Mouse (Mus musculus): ENCODE data around the gene Gcdh. TPM values are rescaled to one million over a fixed set of nuclear protein-coding genes. Genes with fewer than 3 reads are reported as not detected.
A peak's percentile ranks its signal among the peaks of the same experiment; 100 is the strongest.
"Not testable (repeated sequence)": the region's sequence is repeated elsewhere in the genome, so short reads cannot be mapped to it uniquely, and the experiment has no call there.

The Gcdh gene
- polyA plus RNA-seq, 1 experiment from 2014 or later = 37.8 TPM

DNA sequence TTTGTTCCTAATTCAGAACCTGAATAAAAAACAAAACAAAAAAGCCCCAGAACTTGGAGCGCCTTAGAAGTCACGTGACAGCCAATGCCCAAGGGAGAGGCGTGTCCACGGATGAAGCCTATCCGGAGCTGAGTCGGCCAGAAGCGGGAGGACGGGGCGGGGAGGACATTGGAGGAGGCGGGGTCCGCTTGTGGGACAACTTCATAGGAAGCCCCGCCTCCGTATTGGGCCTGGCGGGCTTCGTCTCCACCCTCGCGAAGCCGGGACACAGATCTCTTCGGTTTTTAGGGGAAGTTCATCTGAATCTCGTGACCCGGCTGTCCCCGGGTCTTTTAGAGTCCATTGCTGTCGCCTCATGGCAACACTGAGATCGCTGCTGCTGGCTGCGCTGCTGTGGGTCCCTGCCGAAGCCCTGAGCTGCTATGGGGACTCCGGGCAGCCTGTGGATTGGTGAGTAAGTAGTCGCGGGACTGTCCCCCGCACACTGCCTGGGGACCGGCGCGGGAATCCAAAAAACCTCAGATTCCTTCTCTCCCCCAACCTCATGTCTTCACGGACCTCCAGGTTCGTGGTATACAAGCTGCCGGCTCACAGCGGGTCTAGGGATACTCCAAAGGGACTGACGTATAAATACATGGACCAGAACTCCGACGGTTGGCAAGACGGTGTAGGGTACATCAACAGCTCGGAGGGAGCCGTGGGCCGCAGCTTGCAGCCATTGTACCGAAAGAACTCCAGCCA is 14.9 kb upstream of the Gcdh start, which contains the start of gene Dnase2a:
Dnase2a (plus strand) TSS at position 140 of the 741 bp plus-strand sequence.
- H3K4me2 ChIP-seq (ENCODE audit: low read depth, low read length, severe bottlenecking) = peak within 1 kb of the TSS; percentile 77
- H3K9ac ChIP-seq (ENCODE audit: low read length) = peak within 1 kb of the TSS; percentile 62
- WGBS = under 1% methylated on average over 45 of the region's 45 CpGs
- DNase-seq (ENCODE audit: low spot score) (peak; percentile 96), ATAC-seq (replicated peaks; ENCODE audit: low FRiP score) (peak; percentile 88)
- H3K4me3 ChIP-seq (ENCODE audit: low read depth, low read length) = peak within 1 kb of the TSS; percentile 41
- no peaks in the 10 kb centered on the region for H3K36me3 ChIP-seq (ENCODE audit: control insufficient read depth, insufficient read depth, low read length)
- H3K27me3 ChIP-seq (ENCODE audit: control insufficient read depth, insufficient read depth, low read length) = peaks cover 27% of the 10 kb centered on the region
- no peak within 1 kb of the TSS for H3K27ac ChIP-seq (ENCODE audit: low read depth, low read length)
- peaks cover 7% of the 10 kb centered on the region for H3K4me1 ChIP-seq (replicated peaks; ENCODE audit: control insufficient read depth, insufficient read depth, low read length)
- no peaks in the 10 kb centered on the region for H3K9me3 ChIP-seq (ENCODE audit: control insufficient read depth, low read length)

- DNase-seq (ENCODE audit: low spot score); H3K36me3 ChIP-seq (ENCODE audit: control insufficient read depth, insufficient read depth, low read length); H3K27ac ChIP-seq (ENCODE audit: low read depth, low read length); ATAC-seq (replicated peaks; ENCODE audit: low FRiP score); H3K9me3 ChIP-seq (ENCODE audit: control insufficient read depth, low read length); H3K4me1 ChIP-seq (replicated peaks; ENCODE audit: control insufficient read depth, insufficient read depth, low read length): not testable (repeated sequence)
- Histone ChIP-seq H3K9ac (ENCODE audit: low read length) (peak overlapping the region; percentile 13; the same call in 1 of the 2 replicates), H3K27me3 (ENCODE audit: control insufficient read depth, insufficient read depth, low read length) (peaks cover 24% of the 10 kb centered on the region), H3K4me3 (ENCODE audit: low read depth, low read length) (peak overlapping the region; percentile 41; the same call in 1 of the 2 replicates), H3K4me2 (ENCODE audit: low read depth, low read length, severe bottlenecking) (peak overlapping the region; percentile 77; the same call in 1 of the 2 replicates)
- 29% methylated on average over 7 of the region's 7 CpGs for WGBS
Observed at GRCm38 (mm10) chr8:84907979-84908378, 14.3 kb upstream of the Gcdh start.

DNA sequence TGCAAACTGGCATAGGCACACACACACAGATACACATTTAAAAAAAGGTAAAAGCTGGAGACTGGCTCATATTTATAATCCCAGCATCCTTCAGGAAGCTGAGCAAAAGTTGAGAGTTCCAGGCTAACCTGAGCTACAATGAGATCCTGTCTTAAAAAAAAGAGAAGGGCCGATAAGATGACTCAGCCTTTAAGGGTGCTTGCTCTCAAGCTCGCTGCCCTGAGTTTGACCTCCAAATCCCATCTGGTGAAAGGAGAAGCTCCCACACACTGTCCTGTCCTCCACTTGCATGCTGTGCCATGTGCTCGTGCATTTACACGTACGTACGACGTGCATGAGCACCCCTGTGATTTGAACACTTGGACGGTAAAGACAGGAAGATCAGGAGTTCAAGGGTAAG is 13.8 kb upstream of the Gcdh start:
- H3K27ac ChIP-seq (ENCODE audit: low read depth, low read length) = no peak overlapping the region
- 83% methylated on average over 8 of the region's 8 CpGs for WGBS
- H3K4me3 ChIP-seq (ENCODE audit: low read depth, low read length) = no peak overlapping the region
- peaks cover 2% of the 10 kb centered on the region; the same call in 1 of the 2 replicates for H3K4me1 ChIP-seq (replicated peaks; ENCODE audit: control insufficient read depth, insufficient read depth, low read length)
- no peak overlapping the region for H3K4me2 ChIP-seq (ENCODE audit: low read depth, low read length, severe bottlenecking)
- ATAC-seq (replicated peaks; ENCODE audit: low FRiP score) (no peak), DNase-seq (ENCODE audit: low spot score) (no peak)
- no peaks in the 10 kb centered on the region for H3K9me3 ChIP-seq (ENCODE audit: control insufficient read depth, low read length)
- H3K9ac ChIP-seq (ENCODE audit: low read length) = no peak overlapping the region
- no peaks in the 10 kb centered on the region for H3K36me3 ChIP-seq (ENCODE audit: control insufficient read depth, insufficient read depth, low read length)
- H3K27me3 ChIP-seq (ENCODE audit: control insufficient read depth, insufficient read depth, low read length) = peaks cover 19% of the 10 kb centered on the region

- H3K4me2 ChIP-seq (ENCODE audit: low read depth, low read length, severe bottlenecking) = no peak overlapping the region
- no peaks in the 10 kb centered on the region for H3K9me3 ChIP-seq (ENCODE audit: control insufficient read depth, low read length)
- WGBS = 88% methylated on average over 9 of the region's 9 CpGs
- peaks cover 2% of the 10 kb centered on the region; the same call in 1 of the 2 replicates for H3K4me1 ChIP-seq (replicated peaks; ENCODE audit: control insufficient read depth, insufficient read depth, low read length)
- H3K9ac ChIP-seq (ENCODE audit: low read length) = no peak overlapping the region
- no peak for ATAC-seq (replicated peaks; ENCODE audit: low FRiP score)
- no peak overlapping the region for H3K27ac ChIP-seq (ENCODE audit: low read depth, low read length)
- DNase-seq (ENCODE audit: low spot score) = no peak
- H3K36me3 ChIP-seq (ENCODE audit: control insufficient read depth, insufficient read depth, low read length) = no peaks in the 10 kb centered on the region
- H3K27me3 ChIP-seq (ENCODE audit: control insufficient read depth, insufficient read depth, low read length) = peaks cover 14% of the 10 kb centered on the region
- H3K4me3 ChIP-seq (ENCODE audit: low read depth, low read length) = no peak overlapping the region
Observed at GRCm38 (mm10) chr8:84907037-84907436, 13.3 kb upstream of the Gcdh start.

- no peak overlapping the region for H3K4me3 ChIP-seq (ENCODE audit: low read depth, low read length)
- H3K4me1 ChIP-seq (replicated peaks; ENCODE audit: control insufficient read depth, insufficient read depth, low read length) = peaks cover 2% of the 10 kb centered on the region; the same call in 1 of the 2 replicates
- no peaks in the 10 kb centered on the region for H3K9me3 ChIP-seq (ENCODE audit: control insufficient read depth, low read length)
- DNase-seq (ENCODE audit: low spot score) = no peak
- no peaks in the 10 kb centered on the region for H3K36me3 ChIP-seq (ENCODE audit: control insufficient read depth, insufficient read depth, low read length)
- H3K9ac ChIP-seq (ENCODE audit: low read length) = no peak overlapping the region
- WGBS = 88% methylated on average over 7 of the region's 7 CpGs
- H3K27ac ChIP-seq (ENCODE audit: low read depth, low read length) = no peak overlapping the region
- peaks cover 3% of the 10 kb centered on the region; the same call in 1 of the 2 replicates for H3K27me3 ChIP-seq (ENCODE audit: control insufficient read depth, insufficient read depth, low read length)
- 0 out of 2 replicates have a peak overlapping the region, but pooled peaks have one; percentile 8 for H3K4me2 ChIP-seq (ENCODE audit: low read depth, low read length, severe bottlenecking)
- no peak for ATAC-seq (replicated peaks; ENCODE audit: low FRiP score)
Observed at GRCm38 (mm10) chr8:84904351-84904750, 10.6 kb upstream of the Gcdh start.

DNA sequence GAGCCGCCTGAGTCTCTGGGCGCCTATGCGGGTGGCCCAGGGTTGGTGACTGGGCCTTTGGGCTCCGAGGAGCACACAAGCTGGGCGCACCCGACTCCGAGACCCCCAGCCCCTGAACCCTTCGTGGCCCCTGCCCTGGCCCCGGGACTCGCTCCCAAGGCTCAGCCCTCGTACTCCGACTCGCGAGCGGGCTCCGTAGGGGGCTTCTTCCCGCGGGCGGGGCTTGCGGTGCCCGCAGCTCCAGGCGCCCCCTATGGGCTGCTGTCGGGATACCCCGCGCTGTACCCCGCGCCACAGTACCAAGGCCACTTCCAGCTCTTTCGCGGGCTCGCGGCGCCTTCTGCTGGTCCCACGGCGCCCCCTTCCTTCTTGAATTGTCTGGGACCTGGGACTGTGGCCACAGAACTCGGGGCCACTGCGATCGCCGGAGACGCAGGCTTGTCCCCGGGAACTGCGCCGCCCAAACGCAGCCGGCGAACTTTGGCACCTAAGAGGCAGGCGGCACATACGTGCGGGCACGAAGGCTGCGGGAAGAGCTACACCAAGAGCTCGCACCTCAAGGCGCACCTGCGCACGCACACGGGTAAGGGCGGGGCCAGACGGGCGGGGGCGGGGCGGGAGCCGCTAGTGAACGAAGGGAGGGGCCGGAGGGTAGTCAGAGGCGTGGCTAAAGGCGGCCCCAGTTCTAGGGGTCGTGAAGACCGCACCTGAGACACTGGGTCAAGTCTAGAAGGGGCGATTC is 9.4 kb upstream of the Gcdh start:
- H3K27ac ChIP-seq (ENCODE audit: low read depth, low read length) = peak overlapping the region; percentile 41; the same call in 1 of the 2 replicates
- H3K36me3 ChIP-seq (ENCODE audit: control insufficient read depth, insufficient read depth, low read length) = no peaks in the 10 kb centered on the region
- under 1% methylated on average over 68 of the region's 68 CpGs for WGBS
- DNase-seq (ENCODE audit: low spot score) = peak; percentile 97
- H3K4me3 ChIP-seq (ENCODE audit: low read depth, low read length) = peak overlapping the region; percentile 55
- H3K4me2 ChIP-seq (ENCODE audit: low read depth, low read length, severe bottlenecking) = peak overlapping the region; percentile 97
- no peaks in the 10 kb centered on the region for H3K9me3 ChIP-seq (ENCODE audit: control insufficient read depth, low read length)
- peak overlapping the region; percentile 78 for H3K9ac ChIP-seq (ENCODE audit: low read length)
- H3K4me1 ChIP-seq (replicated peaks; ENCODE audit: control insufficient read depth, insufficient read depth, low read length) = peaks cover 2% of the 10 kb centered on the region; the same call in 1 of the 2 replicates
- peak; percentile 92 for ATAC-seq (replicated peaks; ENCODE audit: low FRiP score)
- peaks cover 2% of the 10 kb centered on the region; the same call in 1 of the 2 replicates for H3K27me3 ChIP-seq (ENCODE audit: control insufficient read depth, insufficient read depth, low read length)

- Histone ChIP-seq H3K9me3 (ENCODE audit: control insufficient read depth, low read length) (no peaks in the 10 kb centered on the region), H3K27me3 (ENCODE audit: control insufficient read depth, insufficient read depth, low read length) (peaks cover 2% of the 10 kb centered on the region; the same call in 1 of the 2 replicates), H3K36me3 (ENCODE audit: control insufficient read depth, insufficient read depth, low read length) (no peaks in the 10 kb centered on the region), H3K4me2 (ENCODE audit: low read depth, low read length, severe bottlenecking) (peak overlapping the region; percentile 97), H3K9ac (ENCODE audit: low read length) (peak overlapping the region; percentile 78), H3K27ac (ENCODE audit: low read depth, low read length) (no peak overlapping the region; the same call in 1 of the 2 replicates), H3K4me3 (ENCODE audit: low read depth, low read length) (peak overlapping the region; percentile 55), H3K4me1 (replicated peaks; ENCODE audit: control insufficient read depth, insufficient read depth, low read length) (peaks cover 2% of the 10 kb centered on the region; the same call in 1 of the 2 replicates)
- no peak; the same call in 1 of the 2 replicates for ATAC-seq (replicated peaks; ENCODE audit: low FRiP score)
- 3% methylated on average over 24 of the region's 24 CpGs for WGBS
- peak; percentile 70 for DNase-seq (ENCODE audit: low spot score)
Observed at GRCm38 (mm10) chr8:84902367-84902919, 8.7 kb upstream of the Gcdh start.

DNA sequence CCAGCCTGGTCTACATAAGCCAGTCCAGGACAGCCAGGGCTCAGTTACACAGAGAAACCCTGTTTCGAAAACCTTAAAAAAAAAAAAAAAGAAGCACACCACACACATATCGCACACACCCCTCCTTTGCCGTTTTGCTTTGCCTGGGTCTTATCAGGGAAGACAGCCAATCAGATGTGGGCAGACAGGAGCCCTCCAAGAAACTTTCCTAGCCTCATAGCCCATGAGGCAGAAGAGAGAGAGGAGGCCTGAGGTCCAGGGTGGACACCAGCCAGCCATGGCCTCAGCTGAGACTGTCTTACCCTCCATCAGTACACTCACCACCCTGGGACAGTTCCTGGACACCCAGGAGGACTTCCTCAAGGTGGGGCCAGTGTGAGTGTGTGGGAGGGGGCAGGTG is 8.0 kb upstream of the Gcdh start, which contains the start of gene Klf1:
Klf1 (plus strand) TSS at position 177 of the 400 bp plus-strand sequence.
- H3K27ac ChIP-seq (ENCODE audit: low read depth, low read length) = no peak within 1 kb of the TSS; the same call in 1 of the 2 replicates
- DNase-seq (ENCODE audit: low spot score) = no peak
- WGBS = 77% methylated on average over 3 of the region's 3 CpGs
- H3K9me3 ChIP-seq (ENCODE audit: control insufficient read depth, low read length) = no peaks in the 10 kb centered on the region
- H3K27me3 ChIP-seq (ENCODE audit: control insufficient read depth, insufficient read depth, low read length) = peaks cover 2% of the 10 kb centered on the region; the same call in 1 of the 2 replicates
- peaks cover 2% of the 10 kb centered on the region; the same call in 1 of the 2 replicates for H3K4me1 ChIP-seq (replicated peaks; ENCODE audit: control insufficient read depth, insufficient read depth, low read length)
- H3K4me2 ChIP-seq (ENCODE audit: low read depth, low read length, severe bottlenecking) = peak within 1 kb of the TSS; percentile 97
- peak within 1 kb of the TSS; percentile 55 for H3K4me3 ChIP-seq (ENCODE audit: low read depth, low read length)
- H3K36me3 ChIP-seq (ENCODE audit: control insufficient read depth, insufficient read depth, low read length) = no peaks in the 10 kb centered on the region
- peak within 1 kb of the TSS; percentile 78 for H3K9ac ChIP-seq (ENCODE audit: low read length)
- ATAC-seq (replicated peaks; ENCODE audit: low FRiP score) = no peak
